Mouse (Mus musculus) liver, embryonic 14.5 days (tissue): ENCODE measurements around the gene Kcp. TPM values are rescaled to one million over a fixed set of nuclear protein-coding genes. Genes with fewer than 3 reads are reported as not detected.
A peak's percentile ranks its signal among the peaks of the same experiment; 100 is the strongest.

Experiments
- ATAC-seq: fragments of 200-750 bp; cut with Nextera tagmentation; 2 replicates; pipeline ENCODE4 v1.8.0; 2017; ENCODE audit warnings: moderate number of reproducible peaks, mild to moderate bottlenecking, moderate library complexity; ENCODE audit not compliant: insufficient read depth
- DNase-seq, 3 experiments: peaks; one replicate each; pipeline ENCODE4 v3.0.0-alpha.2; 2012 to 2013; ENCODE audit warnings: low read depth in 3 of 3, low spot score in 3 of 3
- H3K27ac ChIP-seq: fragments of 300-500 bp; sonication (generic); 2 replicates; pipeline ENCODE4 v1.5.1; 2014; ENCODE audit warnings: moderate library complexity, mild to moderate bottlenecking, control low read depth, inconsistent platforms
- H3K27me3 ChIP-seq: fragments of 300-500 bp; sonication (generic); 2 replicates; pipeline ENCODE4 v1.6.1; 2014; ENCODE audit warnings: mild to moderate bottlenecking, low read length, moderate library complexity; ENCODE audit not compliant: control insufficient read depth, insufficient read depth
- H3K36me3 ChIP-seq: fragments of 300-500 bp; sonication (generic); replicated peaks from 2 replicates; pipeline ENCODE4 v1.6.1; 2014; ENCODE audit warnings: low read depth; ENCODE audit not compliant: control insufficient read depth, insufficient read depth
- H3K4me1 ChIP-seq, 2 experiments: fragments of 200-500 bp in 1 of 2; fragments of 300-500 bp in 1 of 2; sonication (generic) in 1 of 2; replicated peaks; 2 replicates each; pipeline ENCODE4 v1.6.1; 2012 to 2014; ENCODE audit warnings: antibody characterized with exemption in 1 of 2, inconsistent platforms in 1 of 2, low read length in 1 of 2; ENCODE audit not compliant: control insufficient read depth in 2 of 2, insufficient read depth in 2 of 2
- H3K4me2 ChIP-seq: fragments of 300-500 bp; sonication (generic); 2 replicates; pipeline ENCODE4 v1.6.1; 2014; ENCODE audit warnings: low read depth, mild to moderate bottlenecking, control low read depth, moderate library complexity
- H3K4me3 ChIP-seq, 2 experiments: fragments of 200-500 bp in 1 of 2; fragments of 300-500 bp in 1 of 2; sonication (generic) in 1 of 2; 2 replicates each; pipeline ENCODE4 v1.5.1; 2012 to 2014; ENCODE audit warnings: low read depth in 2 of 2, low read length in 2 of 2, mild to moderate bottlenecking in 2 of 2, control low read depth in 1 of 2, inconsistent platforms in 1 of 2, moderate library complexity in 1 of 2; ENCODE audit not compliant: insufficient read depth in 1 of 2
- H3K9ac ChIP-seq: fragments of 300-500 bp; sonication (generic); replicated peaks from 2 replicates; pipeline ENCODE4 v1.6.1; 2014; ENCODE audit warnings: mild to moderate bottlenecking, control low read depth, moderate library complexity
- H3K9me3 ChIP-seq: fragments of 300-500 bp; sonication (generic); 2 replicates; pipeline ENCODE4 v1.6.1; 2016; ENCODE audit warnings: low read length, mixed read lengths; ENCODE audit not compliant: control insufficient read depth
- CTCF ChIP-seq: IDR thresholded peaks from 2 replicates; pipeline ENCODE4 v1.5.1; 2016; ENCODE audit warnings: antibody characterized with exemption, low read depth, control low read depth
- EP300 ChIP-seq: IDR thresholded peaks from 2 replicates; pipeline ENCODE4 v1.6.1; 2016; ENCODE audit warnings: antibody characterized with exemption, low read depth
- WGBS: fragments of 180-500 bp; shearing (Covaris S2); extraction: QIAGEN DNeasy Blood & Tissue Kit; methylation state at CpG from one replicate; pipeline ENCODE4 v1.1.7; 2014; ENCODE audit not compliant: insufficient replicate concordance; 5-methylcytosine and 5-hydroxymethylcytosine counted together
- polyA plus RNA-seq, 2 experiments: library from polyadenylated mRNA; depleted of rRNA in 1 of 2; stranded (reverse) in 1 of 2; unstranded in 1 of 2; fragments of >200 nt; fragmentation: Nextera tagmentation in 1 of 2; extraction: Ambion mirVana in 1 of 2; gene quantifications; 2 replicates each; pipeline versions ENCODE4 v1.2.1 to v1.2.3; 2012 to 2014

Gene Kcp
- polyA plus RNA-seq, 2 experiments = 0.67 to 2.0 TPM

DNA sequence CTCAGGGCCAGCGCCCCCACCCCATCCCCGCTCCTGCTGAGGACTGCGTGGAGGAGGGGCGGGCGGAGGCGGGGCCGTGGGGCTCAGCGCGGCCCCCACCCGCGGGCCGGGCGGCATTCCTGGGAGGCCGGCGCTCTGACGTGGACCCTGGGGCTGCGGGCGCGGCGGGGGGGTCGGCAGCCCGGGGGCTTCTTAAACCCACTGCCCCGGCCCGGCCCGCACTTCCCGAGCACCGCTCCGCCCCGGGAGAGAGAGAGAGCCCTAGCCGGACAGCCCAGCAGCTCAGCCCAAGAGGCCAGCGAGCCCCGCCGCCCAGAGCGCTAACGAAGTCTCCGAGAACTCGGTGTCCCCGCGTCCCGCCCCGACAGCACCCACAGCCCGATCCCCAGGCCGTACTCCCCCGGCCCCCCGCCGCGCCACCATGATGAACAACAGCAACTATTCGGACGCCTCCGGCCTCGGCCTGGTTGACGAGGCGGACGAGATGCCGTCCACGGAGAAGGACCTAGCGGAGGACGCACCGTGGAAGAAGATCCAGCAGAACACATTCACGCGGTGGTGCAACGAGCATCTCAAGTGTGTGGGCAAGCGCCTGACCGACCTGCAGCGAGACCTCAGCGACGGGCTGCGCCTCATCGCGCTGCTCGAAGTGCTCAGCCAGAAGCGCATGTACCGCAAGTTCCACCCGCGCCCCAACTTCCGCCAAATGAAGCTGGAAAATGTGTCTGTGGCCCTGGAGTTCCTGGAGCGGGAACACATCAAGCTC lies 74.5 kb downstream of the Kcp start, which contains the start of gene Flnc:
TSS of gene Flnc (plus strand) at position 219 of the 766 bp plus-strand sequence.
- H3K27me3 ChIP-seq = peaks cover 43% of the 10 kb centered on the region
- no peaks in the 10 kb centered on the region for H3K36me3 ChIP-seq
- H3K9me3 ChIP-seq = no peaks in the 10 kb centered on the region
- peak within 1 kb of the TSS; percentile 16 to 35; a peak in 3 of 4 replicates for H3K4me3 ChIP-seq
- no peak within 1 kb of the TSS for H3K9ac ChIP-seq
- TF ChIP-seq EP300 (no peak), CTCF (no peak)
- no peaks in the 10 kb centered on the region for H3K4me1 ChIP-seq
- H3K4me2 ChIP-seq = peak within 1 kb of the TSS; percentile 49
- H3K27ac ChIP-seq = no peak within 1 kb of the TSS
- DNase-seq = no peak
- ATAC-seq = no peak
- 1% methylated on average over 69 of the region's 77 CpGs for WGBS

DNA sequence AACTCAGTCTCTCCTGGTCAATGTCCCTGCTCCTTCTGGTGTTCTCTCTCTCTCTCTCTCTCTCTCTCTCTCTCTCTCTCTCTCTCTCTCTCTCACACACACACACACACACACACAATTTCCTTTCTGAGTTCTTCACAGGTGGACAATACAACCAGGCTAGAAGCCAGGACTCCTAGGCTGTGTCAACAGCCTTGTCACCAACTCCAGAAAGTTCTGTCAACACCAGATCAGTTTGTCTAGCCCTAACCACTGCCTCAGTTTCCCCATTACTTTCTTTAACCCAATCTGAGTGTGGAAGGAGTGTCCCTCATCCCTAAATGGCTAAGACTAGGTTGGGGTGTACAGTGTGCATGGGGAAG lies 75.1 kb downstream of the Kcp start:
- no peaks in the 10 kb centered on the region for H3K9me3 ChIP-seq
- no peaks in the 10 kb centered on the region for H3K4me1 ChIP-seq
- no peak overlapping the region for H3K27ac ChIP-seq
- no peaks in the 10 kb centered on the region for H3K36me3 ChIP-seq
- H3K4me3 ChIP-seq = peak overlapping the region in 1 of 2 experiments; percentile 35; a peak in 2 of 4 replicates
- H3K27me3 ChIP-seq = peaks cover 43% of the 10 kb centered on the region
- peak overlapping the region; percentile 49; the same call in 1 of the 2 replicates for H3K4me2 ChIP-seq
- H3K9ac ChIP-seq = no peak overlapping the region
- no peak for ATAC-seq
- DNase-seq = no peak
- TF ChIP-seq CTCF = no peak
- TF ChIP-seq EP300 = no peak

DNA sequence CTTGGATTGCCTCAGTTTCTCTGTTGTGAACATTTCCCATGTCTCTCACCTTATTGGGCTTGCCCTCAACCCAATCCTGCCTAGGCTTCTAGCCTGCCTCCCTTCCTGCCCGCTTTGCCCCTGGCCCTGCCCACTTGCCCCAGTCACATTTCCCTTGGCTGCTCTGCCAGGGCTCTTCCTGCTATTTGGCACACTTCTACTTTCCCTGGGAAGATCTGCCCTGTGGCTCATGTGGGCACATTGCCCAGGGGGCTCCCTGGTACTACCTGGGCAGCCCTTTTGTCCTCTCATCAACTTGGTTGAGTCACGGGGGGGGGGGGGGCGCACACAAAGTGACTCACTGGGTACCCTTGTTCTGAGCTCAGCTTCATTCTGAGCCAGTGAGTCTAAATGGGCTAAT lies 75.6 kb downstream of the Kcp start:
- Histone ChIP-seq H3K4me1 (no peaks in the 10 kb centered on the region), H3K36me3 (no peaks in the 10 kb centered on the region), H3K4me2 (no peak overlapping the region), H3K4me3 (no peak overlapping the region), H3K9me3 (no peaks in the 10 kb centered on the region), H3K27me3 (peaks cover 43% of the 10 kb centered on the region), H3K9ac (no peak overlapping the region), H3K27ac (no peak overlapping the region)
- ATAC-seq (no peak), DNase-seq (no peak)
- 30% methylated on average over 3 of the region's 3 CpGs for whole genome bisulfite sequencing
- no peak for TF ChIP-seq CTCF
- no peak for TF ChIP-seq EP300

DNA sequence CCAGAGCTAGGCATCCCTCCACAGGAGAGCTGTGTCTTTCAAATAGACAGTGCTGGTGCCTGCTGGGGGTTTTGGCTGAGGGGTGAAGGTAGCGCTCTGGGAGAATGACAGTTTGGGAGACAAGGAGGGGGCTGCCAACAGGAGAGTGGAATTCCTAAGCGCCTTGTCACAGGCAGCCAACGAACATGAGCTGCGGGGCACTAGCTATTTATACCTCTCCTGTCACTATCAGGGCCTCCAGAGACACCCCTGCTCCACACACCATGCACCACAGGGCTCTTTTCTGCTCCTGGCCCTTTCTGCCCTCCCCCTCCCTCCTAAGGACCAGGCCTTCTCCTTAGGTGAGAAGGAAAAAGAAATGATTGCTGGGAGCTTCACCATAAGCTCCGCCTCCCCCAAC lies 76.3 kb downstream of the Kcp start:
- Histone ChIP-seq H3K27ac (no peak overlapping the region), H3K4me2 (no peak overlapping the region), H3K36me3 (no peaks in the 10 kb centered on the region), H3K4me1 (no peaks in the 10 kb centered on the region), H3K27me3 (peaks cover 43% of the 10 kb centered on the region), H3K9ac (no peak overlapping the region), H3K4me3 (no peak overlapping the region), H3K9me3 (no peaks in the 10 kb centered on the region)
- ATAC-seq (no peak), DNase-seq (no peak)
- TF ChIP-seq EP300 (no peak), CTCF (no peak)
- whole genome bisulfite sequencing = 35% methylated on average over 5 of the region's 5 CpGs

DNA sequence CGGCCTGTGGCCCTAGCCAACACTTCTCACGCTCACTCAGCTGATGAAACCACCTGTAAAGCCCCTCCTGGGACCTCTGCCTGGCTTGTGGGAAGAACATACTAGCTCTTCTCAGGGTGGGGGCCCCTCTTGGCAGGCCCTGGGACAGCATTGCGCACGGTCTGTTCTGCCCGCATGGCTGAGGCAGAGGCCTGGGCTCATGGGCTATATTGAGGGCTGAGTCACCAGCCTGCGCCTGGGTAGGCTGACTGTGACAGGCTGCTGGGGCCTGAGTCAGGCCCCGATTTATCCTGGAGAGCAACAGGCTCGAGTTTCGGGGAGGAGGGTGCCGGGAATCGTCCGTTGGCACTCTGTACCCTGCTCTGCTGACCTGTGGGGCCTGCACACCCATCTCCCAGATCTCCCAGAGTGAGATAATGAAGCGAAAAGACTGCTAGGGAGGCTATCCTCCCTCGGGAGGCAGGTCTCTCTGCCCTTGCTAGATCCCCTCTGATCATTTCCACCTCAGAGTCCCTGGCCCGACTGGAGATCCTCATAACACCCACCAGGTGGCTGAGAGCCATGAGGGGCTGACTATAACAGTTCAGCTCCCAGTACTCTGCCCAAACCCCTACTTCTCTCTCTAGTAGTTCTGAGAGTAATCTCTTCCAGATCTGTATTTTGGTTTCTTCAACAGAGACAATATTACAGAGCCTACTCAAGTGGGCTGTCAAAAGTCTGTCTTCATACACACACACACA lies 76.9 kb downstream of the Kcp start:
- no peak for TF ChIP-seq CTCF
- TF ChIP-seq EP300 = no peak
- Histone ChIP-seq H3K9me3 (no peaks in the 10 kb centered on the region), H3K4me3 (no peak overlapping the region), H3K27me3 (peaks cover 43% of the 10 kb centered on the region), H3K27ac (no peak overlapping the region), H3K36me3 (no peaks in the 10 kb centered on the region), H3K4me1 (no peaks in the 10 kb centered on the region), H3K9ac (no peak overlapping the region), H3K4me2 (no peak overlapping the region)
- ATAC-seq (no peak), DNase-seq (no peak)
- WGBS = 43% methylated on average over 15 of the region's 15 CpGs
